ENCODE assay signal across 26 mouse cellular contexts in genomic region chr2:76762154-76762553, GRCm38 (mm10).
"Had no signal": no experiment of that assay in that cellular context is flagged by ENCODE, and none has a peak within 500 bp of the region (broad histone marks: within the 10 kb centered on the region; RNA-seq: fewer than 3 reads in every experiment).

No protein-coding gene starts in this region.

- DNase-seq: gastrocnemius, postnatal 14 days; gastrocnemius, postnatal 36 days; heart, adult 18-20 months; heart, postnatal 14 days; heart, postnatal 36 days; kidney, adult 11 months; kidney, adult 2 months; kidney, adult 9 months; kidney, postnatal 14 days; kidney, postnatal 36 days; layer of hippocampus, adult 9-11 months; layer of hippocampus, postnatal 36 days; left cerebral cortex, postnatal 4 days; liver; liver, embryonic 13.5 days had no signal

- H3K4me1 ChIP-seq: heart, embryonic 13.5 days; heart, embryonic 15.5 days; hindbrain, embryonic 13.5 days; hindbrain, embryonic 15.5 days; kidney, embryonic 15.5 days; limb, embryonic 12.5 days; liver, embryonic 13.5 days; liver, embryonic 15.5 days had no signal

- H3K36me3 ChIP-seq: hindbrain, embryonic 13.5 days; hindbrain, embryonic 15.5 days; kidney, embryonic 15.5 days; limb, embryonic 12.5 days; liver, embryonic 13.5 days; liver, embryonic 15.5 days had no signal

- ATAC-seq: hindbrain, postnatal 0 days; intestine, embryonic 16.5 days had no signal

- H3K4me2 ChIP-seq: heart, embryonic 13.5 days; heart, embryonic 15.5 days; hindbrain, embryonic 13.5 days; hindbrain, embryonic 15.5 days; kidney, embryonic 15.5 days; limb, embryonic 12.5 days; liver, embryonic 11.5 days; liver, embryonic 13.5 days; liver, embryonic 15.5 days had no signal

- H3K9ac ChIP-seq: heart, embryonic 13.5 days; heart, embryonic 15.5 days; hindbrain, embryonic 13.5 days; hindbrain, embryonic 15.5 days; kidney, embryonic 15.5 days; limb, embryonic 12.5 days; liver, embryonic 13.5 days; liver, embryonic 15.5 days had no signal

- H3K27ac ChIP-seq: heart, embryonic 13.5 days; heart, embryonic 15.5 days; hindbrain, embryonic 13.5 days; hindbrain, embryonic 15.5 days; hindbrain, postnatal 0 days; kidney, embryonic 15.5 days; kidney, postnatal 0 days; limb, embryonic 12.5 days; liver, embryonic 13.5 days; liver, embryonic 15.5 days had no signal

- H3K4me3 ChIP-seq: heart, embryonic 13.5 days; heart, embryonic 15.5 days; hindbrain, embryonic 13.5 days; hindbrain, embryonic 15.5 days; kidney, embryonic 15.5 days; limb, embryonic 12.5 days; liver, embryonic 13.5 days; liver, embryonic 15.5 days had no signal

- H3K27me3 ChIP-seq: heart, embryonic 13.5 days; heart, embryonic 15.5 days; hindbrain, embryonic 13.5 days; hindbrain, embryonic 15.5 days; kidney, embryonic 15.5 days; limb, embryonic 12.5 days; liver, embryonic 13.5 days; liver, embryonic 15.5 days had no signal
